Mouse (Mus musculus) kidney, adult 9 months (tissue): Measurements from ENCODE around the gene Ap3d1.

Source experiments
- DNase-seq: peaks from one replicate; pipeline ENCODE4 v3.0.0; 2022

Gene Ap3d1

GRCm38 (mm10) chr10:80756967-80757366 lies 14.9 kb upstream of the Ap3d1 start:
- DNase-seq: no peak

- DNase-seq: no peak
Measured at GRCm38 (mm10) chr10:80756509-80756908, 14.4 kb upstream of the Ap3d1 start.

GRCm38 (mm10) chr10:80756099-80756498 lies 14.0 kb upstream of the Ap3d1 start:
- DNase-seq: peak; percentile 48

GRCm38 (mm10) chr10:80755291-80756015 lies 13.4 kb upstream of the Ap3d1 start:
- no peak for DNase-seq

- peak; percentile 98 for DNase-seq
Measured at GRCm38 (mm10) chr10:80754594-80755290, 12.7 kb upstream of the Ap3d1 start, which contains the start of gene Dot1l. TSS of gene Dot1l (plus strand) at chr10:80755206.

- peak; percentile 78 for DNase-seq
Measured at GRCm38 (mm10) chr10:80752079-80752625, 10.1 kb upstream of the Ap3d1 start.

GRCm38 (mm10) chr10:80751188-80751832 lies 9.2 kb upstream of the Ap3d1 start:
- DNase-seq: peak; percentile 72

- peak; percentile 68 for DNase-seq
Measured at GRCm38 (mm10) chr10:80748609-80749008, 6.5 kb upstream of the Ap3d1 start.

GRCm38 (mm10) chr10:80747410-80747809 lies 5.3 kb upstream of the Ap3d1 start:
- peak; percentile 76 for DNase-seq

GRCm38 (mm10) chr10:80744262-80744661 lies 2.2 kb upstream of the Ap3d1 start:
- peak; percentile 83 for DNase-seq

GRCm38 (mm10) chr10:80741634-80742179 lies 357 bp downstream of the Ap3d1 start:
- peak; percentile 37 for DNase-seq

- peak; percentile 46 for DNase-seq
Measured at GRCm38 (mm10) chr10:80741146-80741545, 918 bp downstream of the Ap3d1 start.

- no peak for DNase-seq
Measured at GRCm38 (mm10) chr10:80738657-80739056, 3.4 kb downstream of the Ap3d1 start.

GRCm38 (mm10) chr10:80736731-80737130 lies 5.3 kb downstream of the Ap3d1 start:
- no peak for DNase-seq

- no peak for DNase-seq
Measured at GRCm38 (mm10) chr10:80732611-80733101, 9.4 kb downstream of the Ap3d1 start.

- no peak for DNase-seq
Measured at GRCm38 (mm10) chr10:80727369-80728127, 14.5 kb downstream of the Ap3d1 start.

- DNase-seq: no peak
Measured at GRCm38 (mm10) chr10:80717281-80717680, 24.8 kb downstream of the Ap3d1 start.

GRCm38 (mm10) chr10:80710834-80711233 lies 31.2 kb downstream of the Ap3d1 start:
- no peak for DNase-seq

GRCm38 (mm10) chr10:80705479-80705878 lies 36.6 kb downstream of the Ap3d1 start:
- no peak for DNase-seq

- peak; percentile 12 for DNase-seq
Measured at GRCm38 (mm10) chr10:80705033-80705432, 37.0 kb downstream of the Ap3d1 start.

- DNase-seq: no peak
Measured at GRCm38 (mm10) chr10:80704418-80704817, 37.6 kb downstream of the Ap3d1 start.

- peak; percentile 24 for DNase-seq
Measured at GRCm38 (mm10) chr10:80703643-80704042, 38.4 kb downstream of the Ap3d1 start.
